Comparison of ENCODE assay signal across 23 mouse cellular contexts in the genomic region with DNA sequence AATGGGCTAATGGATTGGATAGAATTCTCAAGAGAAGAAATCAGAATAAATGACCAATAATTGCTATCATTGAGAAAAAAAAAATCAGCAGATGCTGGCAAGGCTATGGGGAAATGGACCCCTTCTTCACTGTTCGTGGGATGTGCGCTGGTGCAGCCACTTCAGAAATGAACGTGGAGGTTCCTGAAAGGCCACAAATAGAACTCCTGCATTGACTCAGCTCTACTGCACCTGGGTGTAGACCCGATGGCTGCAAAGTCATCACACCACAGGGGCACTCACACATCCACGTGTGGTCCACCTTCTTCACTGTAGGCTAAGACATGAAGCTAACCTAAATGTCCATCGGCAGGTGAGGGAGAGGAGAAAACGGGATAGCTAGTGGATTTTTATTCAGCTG.
A peak's percentile ranks its signal among the peaks of the same experiment; 100 is the strongest.
DNase-seq lines count a peak whose midpoint lies in the region; ATAC-seq and TF ChIP-seq lines count a peak whose summit lies in the region.
"Had no signal": no experiment of that assay in that cellular context is flagged by ENCODE, and none has a peak within 500 bp of the region (broad histone marks: within the 10 kb centered on the region; RNA-seq: fewer than 3 reads in every experiment).

No protein-coding gene starts in this region.

- peak; percentile 27 for TF ChIP-seq RAD21 in CH12.LX (IDR thresholded peaks at IDR 0.05; ENCODE audit: low read depth, low read length)

- intact Hi-C loops in heart, postnatal 10 days (cut with DNase I), result no loop called here

- no peaks in the 10 kb centered on the region for H3K36me3 ChIP-seq in heart, embryonic 10.5 days
- peaks cover 0 to 46% of the 10 kb centered on the region in 2 experiments for H3K36me3 ChIP-seq in CH12.LX (replicated peaks in 1 of 2; ENCODE audit: control insufficient read depth in 1 of 2, insufficient read depth in 1 of 2, low read length in 1 of 2)
- H3K36me3 ChIP-seq in small intestine, adult 2 months (ENCODE audit: control insufficient read depth, insufficient read depth, low read length), result no peaks in the 10 kb centered on the region
- no peaks in the 10 kb centered on the region for H3K36me3 ChIP-seq in kidney, embryonic 16.5 days (ENCODE audit: insufficient read depth, low read length)
- H3K36me3 ChIP-seq: forebrain, embryonic 15.5 days had no signal

- WGBS in heart, embryonic 10.5 days, result 76% methylated on average over 7 of the region's 7 CpGs
- WGBS in small intestine, adult 2 months, result 80% methylated on average over 7 of the region's 7 CpGs
- 86% methylated on average over 7 of the region's 7 CpGs for WGBS in kidney, embryonic 16.5 days

- no peak for TF ChIP-seq CTCF in CH12.LX (conservative IDR thresholded peaks at IDR 0.05 in 1 of 2, IDR thresholded peaks at IDR 0.05 in 1 of 2; ENCODE audit: low read depth in 2 of 2, low read length in 2 of 2)
- no peak for TF ChIP-seq CTCF in small intestine, adult 2 months (IDR thresholded peaks at IDR 0.05; ENCODE audit: extremely low read depth, insufficient read length, insufficient replicate concordance, low read depth, low read length)

- ATAC-seq in kidney, embryonic 16.5 days (ENCODE audit: low FRiP score, low TSS enrichment), result no peak
- ATAC-seq: CD4-positive, CD25-positive, alpha-beta regulatory T cell, adult 4 months; forebrain, embryonic 13.5 days; forebrain, embryonic 15.5 days; forebrain, postnatal 0 days had no signal

- peak; percentile 100 for TF ChIP-seq EP300 in CH12.LX (IDR thresholded peaks at IDR 0.05; ENCODE audit: low read length)

- H3K9me3 ChIP-seq in heart, embryonic 10.5 days, result no peaks in the 10 kb centered on the region
- peaks cover 3% of the 10 kb centered on the region for H3K9me3 ChIP-seq in CH12.LX (replicated peaks; ENCODE audit: low read length)
- 0 out of 2 replicates have a peak, but pooled peaks cover under 1% of the 10 kb centered on the region for H3K9me3 ChIP-seq in kidney, embryonic 16.5 days (ENCODE audit: low read length)
- H3K9me3 ChIP-seq: embryonic facial prominence, embryonic 10.5 days; embryonic facial prominence, embryonic 12.5 days; forebrain, embryonic 13.5 days; forebrain, embryonic 15.5 days had no signal

- DNase-seq in heart, embryonic 10.5 days (ENCODE audit: low spot score), result peak; percentile 42
- DNase-seq in heart, postnatal 10 days, result no peak
- DNase-seq in A20 (ENCODE audit: low read depth, low spot score) (peak; percentile 93), CH12.LX (ENCODE audit: extremely low read depth) (peak; percentile 96)
- DNase-seq in layer of hippocampus, postnatal 10 days (ENCODE audit: low spot score in 2 of 2), result no peak
- DNase-seq: adrenal gland, adult 2 months; adrenal gland, postnatal 10 days; adrenal gland, postnatal 25 days; B cell, adult 2 months; cerebellum, adult 11 months; cerebellum, adult 18-20 months; cerebellum, adult 8-10 months; cerebellum, adult 9-11 months; cerebellum, postnatal 14 days; cerebellum, postnatal 36 days; forebrain, postnatal 0 days had no signal

- peak overlapping the region; percentile 25 for H3K4me2 ChIP-seq in CH12.LX (ENCODE audit: insufficient read depth, low read depth, poor library complexity, severe bottlenecking)
- H3K4me2 ChIP-seq in kidney, embryonic 16.5 days (replicated peaks; ENCODE audit: low read depth, low read length), result no peak overlapping the region
- H3K4me2 ChIP-seq: embryonic facial prominence, embryonic 12.5 days; forebrain, embryonic 13.5 days; forebrain, embryonic 15.5 days had no signal

- peaks cover 25% of the 10 kb centered on the region for H3K27me3 ChIP-seq in heart, embryonic 10.5 days (ENCODE audit: insufficient read depth, poor library complexity, severe bottlenecking)
- H3K27me3 ChIP-seq in CH12.LX (replicated peaks), result no peaks in the 10 kb centered on the region
- no peaks in the 10 kb centered on the region for H3K27me3 ChIP-seq in small intestine, adult 2 months (ENCODE audit: control insufficient read depth, insufficient read depth, low read length)
- no peaks in the 10 kb centered on the region for H3K27me3 ChIP-seq in kidney, embryonic 16.5 days (ENCODE audit: insufficient read depth, low read length)
- H3K27me3 ChIP-seq: embryonic facial prominence, embryonic 12.5 days; forebrain, embryonic 13.5 days; forebrain, embryonic 15.5 days had no signal

- H3K79me2 ChIP-seq in CH12.LX (replicated peaks; ENCODE audit: control insufficient read depth, extremely low read depth, insufficient read depth, poor library complexity, severe bottlenecking), result no peaks in the 10 kb centered on the region

- TF ChIP-seq POLR2A in CH12.LX (IDR thresholded peaks at IDR 0.05; ENCODE audit: low read depth, low read length), result peak; percentile 50
- TF ChIP-seq POLR2A in small intestine, adult 2 months (IDR thresholded peaks at IDR 0.05; ENCODE audit: low read depth, low read length), result no peak

- peaks cover 7% of the 10 kb centered on the region; the same call in 1 of the 2 replicates for H3K4me1 ChIP-seq in heart, embryonic 10.5 days
- H3K4me1 ChIP-seq in CH12.LX (ENCODE audit: control insufficient read depth in 1 of 2, insufficient read depth in 2 of 2), result peaks cover 43 to 93% of the 10 kb centered on the region in 2 experiments
- H3K4me1 ChIP-seq in small intestine, adult 2 months (ENCODE audit: control insufficient read depth, insufficient read depth, insufficient read length, low read length), result peaks cover 3% of the 10 kb centered on the region; the same call in 1 of the 2 replicates
- H3K4me1 ChIP-seq in kidney, embryonic 16.5 days (ENCODE audit: insufficient read depth, low read length), result peaks cover 9% of the 10 kb centered on the region
- H3K4me1 ChIP-seq: embryonic facial prominence, embryonic 12.5 days; forebrain, embryonic 13.5 days had no signal

- H3K27ac ChIP-seq in heart, embryonic 10.5 days, result no peak overlapping the region
- peak overlapping the region; percentile 65 for H3K27ac ChIP-seq in CH12.LX (ENCODE audit: insufficient read depth, low read depth)
- peak overlapping the region; percentile 4; the same call in 1 of the 2 replicates for H3K27ac ChIP-seq in small intestine, adult 2 months (ENCODE audit: insufficient read depth, low read depth, low read length)
- no peak overlapping the region for H3K27ac ChIP-seq in kidney, embryonic 16.5 days (ENCODE audit: low read length)
- H3K27ac ChIP-seq: embryonic facial prominence, embryonic 10.5 days; embryonic facial prominence, embryonic 12.5 days; forebrain, embryonic 13.5 days; forebrain, embryonic 15.5 days had no signal

- H3K9ac ChIP-seq in CH12.LX (ENCODE audit: insufficient read depth, low read depth), result peak overlapping the region; percentile 6; the same call in 1 of the 2 replicates
- no peak overlapping the region for H3K9ac ChIP-seq in kidney, embryonic 16.5 days (replicated peaks; ENCODE audit: low read length)
- H3K9ac ChIP-seq: embryonic facial prominence, embryonic 12.5 days; forebrain, embryonic 13.5 days; forebrain, embryonic 15.5 days; forebrain, postnatal 0 days had no signal

- dilution Hi-C loops in CH12.LX (cut with MboI; ENCODE audit: extremely low pct_ligation_motif_present, extremely low pct_unique_long_range_greater_than_20kb, low sequenced_read_pairs), result no loop called here

- in situ Hi-C loops in CH12.LX (cut with MboI; ENCODE audit: low pct_ligation_motif_present, low pct_unique_long_range_greater_than_20kb, low sequenced_read_pairs), result no loop called here

- no peak overlapping the region for H3K4me3 ChIP-seq in heart, embryonic 10.5 days
- H3K4me3 ChIP-seq in CH12.LX (replicated peaks in 1 of 3; ENCODE audit: low read depth in 2 of 3, low read length in 2 of 3, poor library complexity in 1 of 3), result no peak overlapping the region
- H3K4me3 ChIP-seq in small intestine, adult 2 months (ENCODE audit: low read depth, low read length), result no peak overlapping the region
- no peak overlapping the region for H3K4me3 ChIP-seq in kidney, embryonic 16.5 days (ENCODE audit: low read length)
- H3K4me3 ChIP-seq: embryonic facial prominence, embryonic 10.5 days; embryonic facial prominence, embryonic 12.5 days; forebrain, embryonic 13.5 days; forebrain, embryonic 15.5 days had no signal

TF ChIP-seq in CH12.LX, 34 proteins besides CTCF, POLR2A, EP300 and RAD21 (continues in another document):
- TF ChIP-seq CHD2 (IDR thresholded peaks at IDR 0.05; ENCODE audit: low read length) (peak; percentile 96), BHLHE40 (IDR thresholded peaks at IDR 0.05; ENCODE audit: low read depth, low read length) (peak; percentile 99), ZKSCAN1 (IDR thresholded peaks at IDR 0.05; ENCODE audit: borderline replicate concordance, low read depth, low read length) (no peak), KAT2A (IDR thresholded peaks at IDR 0.05; ENCODE audit: insufficient replicate concordance, low read length) (0 out of 2 replicates have a peak, but pooled peaks have one; percentile 62), SIN3A (IDR thresholded peaks at IDR 0.05; ENCODE audit: low read length) (peak; percentile 94), HCFC1 (IDR thresholded peaks at IDR 0.05; ENCODE audit: low read depth, low read length) (peak; percentile 33; the same call in 1 of the 2 replicates), ZC3H11A (IDR thresholded peaks at IDR 0.05; ENCODE audit: low read depth, low read length) (no peak), USF1 (IDR thresholded peaks at IDR 0.05; ENCODE audit: low read depth, low read length) (no peak), JUND (conservative IDR thresholded peaks at IDR 0.05; ENCODE audit: low read depth, low read length) (peak; percentile 99), ZMIZ1 (IDR thresholded peaks at IDR 0.05; ENCODE audit: low read depth, low read length) (peak; percentile 78; the same call in 1 of the 2 replicates), TCF12 (IDR thresholded peaks at IDR 0.05; ENCODE audit: low read depth, low read length) (peak; percentile 100), MXI1 (IDR thresholded peaks at IDR 0.05; ENCODE audit: low read depth, low read length) (peak; percentile 96), ELF1 (IDR thresholded peaks at IDR 0.05; ENCODE audit: low read depth, low read length) (peak; percentile 43; the same call in 1 of the 2 replicates), E2F4 (IDR thresholded peaks at IDR 0.05; ENCODE audit: insufficient replicate concordance, low read depth, low read length) (peak; percentile 64; the same call in 1 of the 2 replicates), TBP (conservative IDR thresholded peaks at IDR 0.05; ENCODE audit: low read depth, low read length) (peak; percentile 4; the same call in 1 of the 2 replicates), RCOR1 (conservative IDR thresholded peaks at IDR 0.05; ENCODE audit: low read depth, low read length) (peak; percentile 100), IRF4 (IDR thresholded peaks at IDR 0.05; ENCODE audit: low read depth, low read length) (peak; percentile 100), MAX (IDR thresholded peaks at IDR 0.05; ENCODE audit: low read length) (peak; percentile 99), PAX5 (IDR thresholded peaks at IDR 0.05; ENCODE audit: low read length) (no peak), CHD1 (IDR thresholded peaks at IDR 0.05; ENCODE audit: low read depth, low read length) (no peak; the same call in 1 of the 2 replicates), NELFE (IDR thresholded peaks at IDR 0.05; ENCODE audit: low read depth, low read length) (no peak), GABPA (IDR thresholded peaks at IDR 0.05; ENCODE audit: insufficient replicate concordance, low read depth, low read length) (no peak)

Comparison
In these comparisons a context has a peak if more than half of its experiments do, and no peak if none do; other contexts are left out.
1. DNase-seq: peak in heart, embryonic 10.5 days (single experiment), A20 (single experiment) and CH12.LX (single experiment); none in heart, postnatal 10 days (0 of 2) and layer of hippocampus, postnatal 10 days (0 of 2).
2. H3K27ac ChIP-seq: peak in CH12.LX (single experiment) and small intestine, adult 2 months (single experiment); none in heart, embryonic 10.5 days (single experiment) and kidney, embryonic 16.5 days (single experiment).